Mouse (Mus musculus) kidney, postnatal 25 days (tissue): ENCODE measurements around the gene Tlcd1.

Experiments
- DNase-seq, 2 experiments: peaks; one replicate each; pipeline ENCODE4 v3.0.0; 2021; ENCODE audit warnings: mixed read lengths in 2 of 2

Tlcd1 gene

GRCm38 (mm10) chr11:78176402-78176862 lies at the start of gene Tlcd1, which contains the start of gene Nek8:
TSS of gene Tlcd1 (plus strand) at chr11:78176711.
TSS of gene Nek8 (minus strand) at chr11:78176675.
- DNase-seq = peak; percentile 96 to 97

GRCm38 (mm10) chr11:78126739-78127138 lies 49.8 kb upstream of the Tlcd1 start:
- DNase-seq = no peak

- DNase-seq = no peak
Measured at GRCm38 (mm10) chr11:78129458-78129857, 47.1 kb upstream of the Tlcd1 start.

- DNase-seq = no peak
Measured at GRCm38 (mm10) chr11:78133915-78134314, 42.6 kb upstream of the Tlcd1 start.

- DNase-seq = no peak
Measured at GRCm38 (mm10) chr11:78134344-78134743, 42.2 kb upstream of the Tlcd1 start.

GRCm38 (mm10) chr11:78135314-78135713 lies 41.2 kb upstream of the Tlcd1 start:
- peak; percentile 36 to 77 for DNase-seq

- no peak for DNase-seq
Measured at GRCm38 (mm10) chr11:78136132-78136531, 40.4 kb upstream of the Tlcd1 start.

- DNase-seq = peak; percentile 32 to 73
Measured at GRCm38 (mm10) chr11:78137584-78137983, 38.9 kb upstream of the Tlcd1 start.

GRCm38 (mm10) chr11:78138023-78138422 lies 38.5 kb upstream of the Tlcd1 start:
- no peak for DNase-seq

GRCm38 (mm10) chr11:78140665-78141064 lies 35.8 kb upstream of the Tlcd1 start:
- DNase-seq = no peak

- peak in 1 of 2 experiments; percentile 60 for DNase-seq
Measured at GRCm38 (mm10) chr11:78143520-78143919, 33.0 kb upstream of the Tlcd1 start.

GRCm38 (mm10) chr11:78146168-78146567 lies 30.3 kb upstream of the Tlcd1 start:
- no peak for DNase-seq

- DNase-seq = no peak
Measured at GRCm38 (mm10) chr11:78146707-78147543, 29.6 kb upstream of the Tlcd1 start.

GRCm38 (mm10) chr11:78151161-78151560 lies 25.4 kb upstream of the Tlcd1 start:
- DNase-seq = peak; percentile 56

- peak; percentile 76 for DNase-seq
Measured at GRCm38 (mm10) chr11:78152299-78153231, 23.9 kb upstream of the Tlcd1 start.

GRCm38 (mm10) chr11:78153778-78154177 lies 22.7 kb upstream of the Tlcd1 start:
- DNase-seq = peak in 1 of 2 experiments; percentile 46

- no peak for DNase-seq
Measured at GRCm38 (mm10) chr11:78155674-78156073, 20.8 kb upstream of the Tlcd1 start.

- DNase-seq = no peak
Measured at GRCm38 (mm10) chr11:78156156-78156699, 20.3 kb upstream of the Tlcd1 start.

GRCm38 (mm10) chr11:78159096-78159495 lies 17.4 kb upstream of the Tlcd1 start:
- peak; percentile 89 to 90 for DNase-seq

GRCm38 (mm10) chr11:78159557-78159956 lies 17.0 kb upstream of the Tlcd1 start:
- peak in 1 of 2 experiments; percentile 68 for DNase-seq

- DNase-seq = peak in 1 of 2 experiments; percentile 40
Measured at GRCm38 (mm10) chr11:78160171-78160570, 16.3 kb upstream of the Tlcd1 start.

- DNase-seq = no peak
Measured at GRCm38 (mm10) chr11:78160675-78161074, 15.8 kb upstream of the Tlcd1 start.

GRCm38 (mm10) chr11:78161169-78161568 lies 15.3 kb upstream of the Tlcd1 start:
- DNase-seq = no peak
